Mouse (Mus musculus): ENCODE results near the gene Olfr373.
"Not testable (repeated sequence)": the region's sequence is repeated elsewhere in the genome, so short reads cannot be mapped to it uniquely, and the experiment has no call there.

The Olfr373 gene

DNA sequence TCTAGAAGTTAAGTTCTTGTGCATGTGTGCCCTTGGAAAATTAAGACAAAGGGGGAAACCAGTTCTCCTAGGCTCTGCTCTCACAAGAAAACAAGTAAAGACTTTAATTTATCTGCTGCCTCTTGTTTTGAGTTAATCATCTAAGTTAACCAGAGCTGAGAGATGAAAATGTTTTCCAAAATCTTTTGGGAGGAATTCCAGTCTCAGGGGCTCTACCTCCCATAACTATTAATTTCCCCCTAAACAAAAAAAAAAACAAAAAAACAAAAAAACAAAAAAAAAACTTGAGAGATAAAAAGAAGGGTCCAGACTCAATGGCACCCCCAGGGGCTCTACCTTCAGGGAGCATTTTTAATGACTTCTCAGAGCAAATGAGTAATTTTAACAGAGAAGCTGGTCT lies at the start of gene Olfr373:
Olfr373 (plus strand) TSS at position 301 of the 400 bp plus-strand sequence.
- DNase-seq = not testable (repeated sequence)

DNA sequence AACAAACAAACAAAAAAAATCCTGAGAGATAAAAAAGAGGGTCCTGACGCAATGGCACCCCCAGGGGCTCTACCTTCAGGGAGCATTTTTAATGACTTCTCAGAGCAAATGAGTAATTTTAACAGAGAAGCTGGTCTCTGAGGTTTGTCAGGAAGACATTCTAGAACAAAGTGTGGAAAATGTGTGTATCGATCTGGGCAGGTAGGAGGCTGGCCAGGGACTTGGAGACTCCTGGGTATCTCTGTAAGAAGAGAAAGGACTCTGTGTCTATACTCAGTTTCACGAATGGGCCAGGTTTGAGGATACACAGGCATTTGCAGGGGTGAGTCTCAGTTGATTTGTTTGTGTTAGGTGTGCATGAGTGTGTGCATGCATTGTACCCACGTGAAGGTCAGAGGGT lies 42.1 kb upstream of the Olfr373 start, which contains the start of gene Olfr372:
Olfr372 (plus strand) TSS at position 301 of the 400 bp plus-strand sequence.
- DNase-seq = not testable (repeated sequence)

DNA sequence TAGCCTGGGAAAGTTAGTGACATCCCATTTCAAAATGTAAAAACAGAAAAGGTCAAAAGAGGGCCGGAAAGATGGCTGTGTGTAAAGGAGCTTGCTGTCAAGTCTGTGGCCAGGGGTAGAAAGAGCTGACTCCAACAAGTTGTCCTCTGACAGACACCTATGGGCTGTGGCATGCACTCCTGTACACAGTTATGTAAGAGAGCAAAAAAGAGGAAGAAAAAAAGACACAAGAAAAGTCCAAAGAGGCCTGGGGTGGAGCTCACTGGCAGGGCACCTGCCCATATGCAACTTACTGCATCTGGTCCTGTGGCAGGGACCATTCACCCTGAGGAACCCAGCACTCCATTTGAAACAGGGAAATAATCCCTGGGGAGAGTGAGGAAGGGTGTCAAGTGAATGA lies 40.5 kb upstream of the Olfr373 start:
- DNase-seq = no peak

DNA sequence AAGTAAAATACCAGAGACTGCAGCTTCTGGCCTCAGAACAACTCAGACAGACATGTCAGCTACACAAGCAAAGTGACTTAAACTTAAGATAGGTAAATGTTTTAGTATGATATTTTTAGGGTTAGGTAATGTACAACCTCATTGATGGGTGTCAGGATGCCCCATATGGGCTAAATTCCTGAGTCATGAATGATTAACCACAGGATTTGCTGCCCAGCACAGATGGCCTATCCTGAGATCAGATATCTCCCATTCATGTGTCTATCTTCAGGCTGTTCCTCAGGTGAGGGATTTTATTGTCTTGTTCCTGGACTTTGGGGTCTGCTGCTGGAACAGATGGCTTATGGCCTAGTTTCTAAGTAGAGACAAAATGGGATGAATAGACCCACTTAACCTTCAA lies 28.3 kb upstream of the Olfr373 start:
- DNase-seq = not testable (repeated sequence)

DNA sequence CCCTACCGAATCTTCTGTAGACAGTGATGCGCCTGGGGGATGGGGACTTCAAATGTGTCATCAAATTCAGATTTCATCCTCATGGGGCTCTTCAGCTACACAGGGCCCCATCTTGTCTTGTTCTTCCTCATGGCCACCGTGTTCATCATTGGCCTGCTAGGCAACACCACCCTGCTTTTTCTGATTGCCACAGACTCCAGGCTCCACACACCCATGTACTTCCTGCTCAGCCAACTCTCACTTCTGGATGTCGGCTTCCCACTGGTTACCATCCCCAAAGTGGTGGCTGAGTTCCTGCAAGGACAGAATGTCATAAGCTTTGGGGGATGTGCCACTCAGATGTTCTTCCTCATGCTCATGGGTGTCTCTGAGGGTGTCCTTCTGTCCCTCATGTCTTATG lies 25.3 kb upstream of the Olfr373 start:
- DNase-seq = not testable (repeated sequence)

DNA sequence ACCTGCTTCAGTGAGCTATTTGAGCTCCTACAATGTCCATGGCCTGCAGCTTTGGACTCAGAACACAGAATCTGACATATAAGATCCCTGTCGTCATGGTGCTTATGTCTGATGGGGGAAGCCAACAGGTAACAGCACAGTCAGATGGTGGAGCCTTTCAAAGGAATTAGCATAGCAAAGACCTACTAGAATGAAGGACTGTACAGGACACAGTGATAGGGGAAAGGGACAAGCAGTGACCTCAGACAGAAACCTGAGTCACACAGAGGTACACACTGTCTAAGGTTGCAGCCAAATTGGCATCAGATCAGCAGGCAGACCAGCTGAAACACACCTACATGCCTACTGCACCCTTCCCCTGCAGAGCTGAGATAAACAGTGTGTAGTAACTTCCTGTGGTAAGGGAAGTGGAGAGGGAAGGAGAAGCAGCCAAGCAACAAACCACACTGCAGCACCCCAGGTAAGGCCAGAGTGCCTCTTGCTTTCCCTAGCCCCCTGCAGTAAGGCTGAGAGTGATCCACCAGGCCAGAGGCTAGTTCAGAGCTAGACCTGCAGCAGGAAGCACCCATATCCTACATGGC lies 16.1 kb upstream of the Olfr373 start:
- DNase-seq = not testable (repeated sequence)

DNA sequence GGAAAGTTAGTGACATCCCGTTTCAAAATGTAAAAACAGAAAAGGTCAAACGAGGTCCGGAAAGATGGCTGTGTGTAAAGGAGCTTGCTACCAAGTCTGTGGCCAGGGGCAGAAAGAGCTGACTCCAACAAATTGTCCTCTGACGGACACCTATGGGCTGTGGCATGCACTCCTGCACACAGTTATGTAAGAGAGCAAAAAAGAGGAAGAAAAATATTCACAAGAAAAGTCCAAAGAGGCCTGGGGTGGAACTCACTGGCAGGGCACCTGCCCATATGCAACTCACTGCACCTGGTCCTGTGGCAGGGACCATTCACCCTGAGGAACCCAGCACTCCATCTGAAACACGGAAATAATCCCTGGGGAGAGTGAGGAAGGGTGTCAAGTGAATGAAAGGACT lies 1.8 kb downstream of the Olfr373 start:
- no peak for DNase-seq

DNA sequence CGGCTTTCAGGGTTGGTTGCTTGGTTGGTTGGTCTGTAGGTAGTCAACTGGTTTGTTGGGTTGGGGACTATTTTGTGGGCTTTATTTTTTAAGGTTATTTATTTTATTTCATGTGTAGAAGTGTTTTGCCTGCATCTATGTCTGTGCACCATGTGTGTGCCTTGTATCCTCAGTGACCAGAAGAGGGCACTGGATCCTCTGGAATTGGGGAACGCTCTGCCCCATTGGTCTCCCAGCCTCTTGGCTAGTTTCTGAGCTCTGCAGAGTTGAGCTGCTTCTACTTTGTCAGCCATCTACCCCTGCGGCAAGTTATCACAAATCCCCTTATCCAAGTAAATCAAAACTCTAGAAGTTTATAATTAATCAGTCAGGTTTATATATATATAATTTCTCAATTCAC lies 4.6 kb downstream of the Olfr373 start:
- DNase-seq = not testable (repeated sequence)

DNA sequence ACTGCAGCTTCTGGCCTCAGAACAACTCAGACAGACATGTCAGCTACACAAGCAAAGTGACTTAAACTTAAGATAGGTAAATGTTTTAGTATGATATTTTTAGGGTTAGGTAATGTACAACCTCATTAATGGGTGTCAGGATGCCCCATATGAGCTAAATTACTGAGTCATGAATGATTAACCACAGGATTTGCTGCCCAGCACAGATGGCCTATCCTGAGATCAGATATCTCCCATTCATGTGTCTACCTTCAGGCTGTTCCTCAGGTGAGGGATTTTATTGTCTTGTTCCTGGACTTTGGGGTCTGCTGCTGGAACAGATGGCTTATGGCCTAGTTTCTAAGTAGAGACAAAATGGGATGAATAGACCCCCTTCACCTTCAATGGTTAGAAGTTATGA lies 13.7 kb downstream of the Olfr373 start:
- DNase-seq = not testable (repeated sequence)

DNA sequence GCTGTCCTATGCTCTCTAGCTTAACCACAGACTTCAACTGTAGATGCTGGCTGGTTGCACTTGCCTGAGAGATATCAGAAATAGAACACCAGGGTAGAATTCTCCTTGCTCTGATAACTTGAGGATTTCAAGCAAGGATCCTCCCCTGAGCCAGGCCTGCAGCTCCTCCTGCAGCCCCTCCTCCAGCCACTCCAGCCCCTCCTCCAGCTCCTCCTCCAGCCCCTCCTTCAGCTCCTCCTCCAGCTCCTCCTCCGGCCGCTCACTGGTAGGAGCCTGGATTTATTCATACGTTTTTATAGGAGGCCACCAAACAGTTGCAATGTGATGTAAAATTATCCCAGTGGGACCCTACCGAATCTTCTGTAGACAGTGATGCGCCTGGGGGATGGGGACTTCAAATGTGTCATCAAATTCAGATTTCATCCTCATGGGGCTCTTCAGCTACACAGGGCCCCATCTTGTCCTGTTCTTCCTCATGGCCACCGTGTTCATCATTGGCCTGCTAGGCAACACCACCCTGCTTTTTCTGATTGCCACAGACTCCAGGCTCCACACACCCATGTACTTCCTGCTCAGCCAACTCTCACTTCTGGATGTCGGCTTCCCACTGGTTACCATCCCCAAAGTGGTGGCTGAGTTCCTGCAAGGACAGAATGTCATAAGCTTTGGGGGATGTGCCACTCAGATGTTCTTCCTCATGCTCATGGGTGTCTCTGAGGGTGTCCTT lies 16.6 kb downstream of the Olfr373 start:
- peak; percentile 16 for DNase-seq

DNA sequence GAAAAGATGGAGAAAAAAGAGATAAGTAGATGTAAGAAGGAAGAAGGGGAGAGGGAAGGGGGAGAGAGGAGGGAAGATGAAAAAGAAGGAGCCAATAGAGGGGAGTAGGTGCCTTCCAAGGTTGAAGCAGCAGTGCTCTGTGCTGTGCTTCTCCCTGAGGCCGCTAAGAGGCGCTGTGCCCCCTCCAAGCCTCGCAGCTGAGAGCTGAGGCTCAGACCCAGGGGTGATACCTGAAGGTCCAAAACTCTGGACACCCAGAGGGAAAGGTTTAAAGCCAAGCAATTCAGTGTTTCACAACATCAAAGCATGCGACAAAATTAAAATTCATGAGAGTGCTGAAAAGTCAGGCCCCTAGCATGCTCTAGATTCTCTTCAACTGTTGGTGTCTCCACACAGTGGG lies 22.2 kb downstream of the Olfr373 start:
- no peak for DNase-seq

DNA sequence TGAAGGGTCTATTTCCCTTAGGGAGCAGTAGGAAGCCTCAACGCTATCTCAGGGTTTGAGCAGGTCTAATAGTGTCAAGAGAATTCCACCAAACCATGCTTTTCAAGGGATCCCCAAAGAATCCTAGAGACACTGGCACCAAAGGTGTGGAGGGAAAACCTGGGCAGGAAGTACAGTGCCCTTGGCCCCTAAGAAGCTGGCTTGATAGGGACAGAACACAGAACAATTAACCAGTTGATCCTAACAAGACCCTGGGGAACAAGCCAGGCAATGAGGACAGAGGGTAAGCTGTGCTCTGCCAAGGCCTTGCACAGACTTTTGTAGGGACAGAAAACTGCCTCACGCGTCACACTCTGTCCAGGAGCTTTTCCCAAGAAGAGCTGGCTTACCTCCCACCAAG lies 23.8 kb downstream of the Olfr373 start, which contains the start of gene Olfr374:
Olfr374 (plus strand) TSS at position 301 of the 400 bp plus-strand sequence.
- no peak for DNase-seq

DNA sequence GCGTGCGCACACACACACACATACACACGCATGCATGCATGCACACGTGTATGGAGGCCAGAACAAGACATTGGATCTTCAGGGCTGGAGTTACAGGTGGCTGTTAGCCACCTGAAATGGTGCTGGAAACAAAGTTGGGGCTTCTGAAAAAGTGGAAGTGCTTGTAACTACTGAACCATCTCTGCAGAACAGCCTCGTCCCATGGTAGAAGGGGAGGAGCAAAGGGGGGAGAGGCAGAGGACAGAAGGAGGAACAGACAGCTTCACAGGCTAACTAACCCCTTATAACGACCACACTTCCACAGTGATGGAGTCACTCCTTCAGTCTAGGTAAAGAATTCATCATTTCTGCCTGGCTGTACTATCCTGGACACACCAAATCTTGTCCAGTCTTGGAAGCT lies 27.9 kb downstream of the Olfr373 start:
- no peak for DNase-seq

DNA sequence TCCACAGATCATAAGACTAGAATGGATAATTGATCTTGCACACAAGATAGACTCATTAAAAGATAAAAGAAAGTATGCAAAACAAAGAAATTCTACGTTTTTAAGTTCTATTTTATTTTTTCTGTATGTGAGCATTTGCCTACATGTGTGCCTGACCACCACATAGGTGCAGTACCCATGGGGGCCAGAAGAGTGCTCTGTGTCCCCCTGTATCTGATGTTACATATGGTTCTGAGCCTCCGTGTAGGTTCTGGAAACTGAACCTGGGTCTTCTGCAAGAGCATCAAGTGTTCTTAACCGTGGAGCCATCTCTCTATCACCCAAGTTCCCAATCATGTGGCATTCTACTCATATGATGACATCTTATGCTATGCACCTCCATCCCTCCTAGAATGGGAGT lies 29.5 kb downstream of the Olfr373 start:
- DNase-seq = no peak

DNA sequence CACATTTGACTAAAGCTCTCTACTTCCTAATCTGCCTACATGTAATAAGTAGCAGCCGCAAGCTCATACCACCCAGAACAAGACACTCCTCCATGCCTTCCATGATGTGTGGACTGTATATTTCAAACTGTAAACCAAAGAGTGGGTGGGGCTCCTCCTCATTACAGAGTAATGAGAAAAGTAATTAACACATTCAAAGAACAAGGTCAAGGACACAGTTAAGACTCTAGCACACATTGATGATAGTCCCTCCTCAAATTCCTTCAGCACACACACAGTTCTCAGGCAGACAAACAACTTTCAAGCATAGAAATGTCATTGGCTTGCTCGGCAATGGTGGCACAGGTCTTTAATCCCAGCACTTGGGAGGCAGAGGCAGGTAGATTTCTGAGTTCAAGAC lies 32.2 kb downstream of the Olfr373 start:
- no peak for DNase-seq

DNA sequence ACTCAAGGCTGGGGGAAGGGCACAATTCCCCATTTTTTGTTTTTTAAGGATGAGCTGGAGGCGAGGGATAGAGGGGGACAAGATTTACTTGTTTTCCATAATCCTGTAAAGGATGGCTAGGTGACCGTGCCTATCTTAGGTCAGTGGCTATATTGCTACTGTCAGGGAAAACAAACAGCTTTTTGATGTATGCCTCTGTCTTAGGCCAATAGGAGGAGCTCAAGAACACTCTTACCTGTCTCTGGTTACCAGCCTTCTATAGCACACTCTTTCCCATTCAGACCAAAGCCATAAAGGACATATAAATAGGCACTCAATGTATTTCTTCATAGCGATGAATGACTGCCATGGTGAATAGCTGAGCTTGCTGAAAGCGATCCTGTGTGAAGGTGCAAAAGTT lies 35.6 kb downstream of the Olfr373 start:
- DNase-seq = no peak

DNA sequence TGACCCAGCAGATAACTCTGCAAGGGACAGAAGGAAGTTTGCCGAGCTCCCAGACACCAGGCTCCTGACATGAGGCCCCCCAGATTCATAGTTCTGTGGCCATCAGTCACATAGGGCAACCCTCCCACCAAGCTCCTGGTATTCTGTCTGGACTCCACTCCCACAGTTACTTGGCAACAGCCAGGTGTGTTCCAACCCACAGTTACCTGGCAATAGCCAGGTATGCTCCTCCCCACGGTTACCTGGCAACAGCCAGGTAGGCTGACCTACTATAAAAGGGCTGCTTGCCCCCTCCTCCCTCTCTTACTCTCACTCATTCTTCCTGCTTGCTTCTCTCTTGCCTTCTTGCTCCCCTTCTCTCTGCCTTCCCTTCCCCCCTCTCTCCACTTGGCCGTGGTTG lies 38.5 kb downstream of the Olfr373 start:
- not testable (repeated sequence) for DNase-seq

DNA sequence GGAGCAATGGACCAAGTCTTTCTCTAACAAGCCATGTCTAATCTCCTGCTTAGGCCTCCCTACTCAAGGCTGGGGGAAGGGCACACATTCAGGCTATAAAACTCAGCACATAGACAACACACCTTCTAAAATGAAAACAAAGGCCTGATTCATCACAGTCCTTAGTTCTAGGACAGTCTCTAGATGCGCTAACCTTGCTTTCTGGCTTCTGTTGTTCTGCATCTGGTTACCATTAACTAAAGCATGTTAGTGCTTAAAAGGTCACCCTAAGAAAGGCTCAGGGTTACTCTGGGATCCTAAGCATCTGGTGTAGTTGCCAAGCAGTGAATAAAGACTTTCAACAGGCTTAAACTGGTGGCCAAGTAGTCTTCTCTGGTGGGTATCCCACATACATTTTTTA lies 39.0 kb downstream of the Olfr373 start:
- DNase-seq = no peak

DNA sequence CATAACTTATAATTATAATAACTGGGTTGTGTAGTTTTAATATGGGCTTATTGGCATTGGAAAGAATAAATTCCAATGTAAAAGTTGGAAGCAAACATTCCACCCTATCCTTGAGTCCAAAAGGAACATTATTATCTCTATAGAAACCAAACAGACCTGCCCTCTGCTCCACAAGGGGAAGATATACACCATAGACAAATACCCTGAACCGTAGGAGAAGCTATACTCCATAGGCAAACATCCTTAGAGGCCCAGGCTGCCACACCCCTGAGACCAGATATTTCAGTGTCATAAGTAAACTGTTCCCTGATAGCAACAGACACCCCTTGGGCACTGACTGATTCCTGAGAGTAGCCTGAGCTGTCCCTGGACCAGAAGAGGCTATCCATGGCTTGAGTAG lies 44.9 kb downstream of the Olfr373 start:
- no peak for DNase-seq

DNA sequence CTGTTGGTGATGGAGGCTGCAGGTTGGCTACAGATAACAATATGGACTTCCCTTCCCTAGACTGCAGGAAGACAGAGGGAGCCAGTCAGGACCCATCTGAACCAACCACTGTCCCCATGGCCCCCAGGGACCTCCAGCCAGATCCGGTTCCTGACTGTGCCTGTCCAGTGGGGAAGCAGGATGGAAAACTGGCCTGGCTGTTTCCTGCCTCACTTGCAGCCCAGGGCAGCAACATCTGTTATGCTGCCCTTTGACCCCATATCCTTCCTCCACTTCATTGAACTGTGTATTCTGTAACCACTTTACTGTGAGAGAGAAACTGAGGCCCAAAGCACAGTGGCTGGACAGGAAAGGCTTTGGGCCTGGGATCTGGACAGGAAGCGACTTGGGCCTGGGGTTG lies 48.3 kb downstream of the Olfr373 start:
- DNase-seq = no peak

DNA sequence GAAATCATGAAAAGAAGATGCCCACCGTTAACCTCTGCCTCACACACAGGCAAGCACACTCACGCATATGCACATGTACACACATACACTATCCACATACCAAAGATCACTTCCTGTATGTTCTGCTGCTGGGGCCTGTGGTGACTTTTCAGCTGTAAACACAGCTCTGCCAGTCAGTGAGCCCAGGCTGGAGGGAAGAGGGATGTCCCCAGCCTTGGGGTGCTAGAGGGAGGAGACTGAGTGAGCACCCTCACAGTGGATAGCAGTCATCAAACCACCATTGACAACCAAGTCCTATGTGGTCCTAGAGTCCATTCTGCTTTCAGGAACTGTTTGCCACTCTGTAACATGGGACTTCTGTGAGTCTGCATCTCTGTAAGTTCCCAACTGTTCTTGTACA lies 48.9 kb downstream of the Olfr373 start:
- no peak for DNase-seq

DNA sequence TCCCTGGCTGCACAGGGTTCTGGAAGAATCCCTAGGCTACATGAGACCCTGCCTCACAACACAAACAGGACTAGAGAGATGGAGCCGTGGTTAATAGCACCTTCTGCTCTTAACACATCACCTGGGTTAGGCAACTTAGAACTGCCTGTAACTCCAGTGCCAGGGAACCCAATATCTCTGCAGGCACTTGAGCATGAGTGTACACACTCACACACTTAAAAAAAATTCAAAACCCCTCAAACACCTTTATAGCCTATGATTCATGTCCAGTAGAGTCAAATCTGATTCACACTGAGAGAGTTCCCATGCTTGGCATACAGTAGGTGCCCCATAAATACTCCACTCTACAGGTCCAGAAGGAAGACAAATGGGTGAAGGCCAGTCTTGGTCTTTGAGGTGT lies 49.4 kb downstream of the Olfr373 start:
- no peak for DNase-seq

DNA sequence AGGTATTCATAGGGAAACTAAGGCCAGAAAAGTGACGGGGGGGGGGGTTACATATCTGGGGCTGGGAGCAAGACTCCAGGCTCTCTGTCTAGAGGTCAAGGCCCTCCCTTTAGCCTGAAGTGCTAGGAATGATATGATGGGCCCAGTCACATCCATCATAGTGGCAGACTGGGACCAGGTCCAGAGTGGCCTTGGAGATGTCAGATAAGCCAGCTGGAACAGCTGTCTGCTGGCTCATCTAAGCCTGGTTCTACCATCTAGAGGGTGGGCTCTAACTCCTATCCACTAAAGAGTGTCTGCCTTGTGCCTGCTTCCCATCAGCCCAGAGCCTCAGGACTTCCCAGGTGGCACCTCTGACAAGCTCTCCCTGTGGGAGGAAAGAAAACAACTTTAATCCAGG lies 49.9 kb downstream of the Olfr373 start:
- DNase-seq = no peak

DNA sequence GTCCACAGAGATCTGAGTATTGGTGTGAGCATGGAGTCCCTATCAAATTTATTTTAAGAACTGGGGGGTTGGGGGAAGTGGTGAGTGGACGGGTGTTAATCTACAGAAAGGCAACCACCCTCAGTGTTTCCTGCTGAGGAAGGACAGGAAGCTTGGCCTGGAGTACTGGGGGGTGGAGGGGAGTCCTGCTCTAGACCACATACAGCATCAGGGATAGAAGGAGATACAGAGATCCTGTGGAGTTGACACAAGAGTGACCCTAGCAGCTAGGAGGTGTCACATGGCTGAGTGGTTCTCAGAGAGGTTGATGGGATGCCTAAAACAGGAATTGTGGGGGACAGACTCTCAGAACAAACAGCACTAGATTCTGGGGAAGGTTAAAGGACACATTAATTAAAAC lies 50.5 kb downstream of the Olfr373 start:
- no peak for DNase-seq

Data from right cerebral cortex, postnatal 4 days (tissue).